ENCODE assay signal across 34 mouse cellular contexts in the genomic region with DNA sequence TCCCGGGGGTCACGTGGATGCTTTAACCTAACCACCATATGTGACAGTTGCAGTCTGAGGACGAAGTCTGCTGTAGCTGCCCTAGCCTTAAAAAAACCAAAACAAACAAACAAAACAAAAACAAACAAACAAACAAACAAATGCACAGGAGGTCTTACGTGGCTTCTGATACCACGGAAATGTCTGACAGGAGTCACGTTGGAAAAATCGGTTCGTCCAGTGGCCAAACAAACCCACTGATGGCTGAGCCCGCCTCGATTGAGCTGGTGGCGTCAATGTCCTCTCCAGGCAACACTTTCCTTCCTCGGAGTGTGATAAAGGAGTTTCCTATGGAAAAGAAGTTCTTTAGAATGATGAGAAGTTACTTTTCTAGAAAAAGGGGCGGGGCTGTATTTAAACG. TPM values are rescaled to one million over a fixed set of nuclear protein-coding genes. Genes with fewer than 3 reads are reported as not detected.
"Had no signal": no experiment of that assay in that cellular context is flagged by ENCODE, and none has a peak within 500 bp of the region (broad histone marks: within the 10 kb centered on the region; RNA-seq: fewer than 3 reads in every experiment).

No protein-coding gene starts in this region.

- H3K9me3 ChIP-seq: heart, embryonic 12.5 days; heart, embryonic 13.5 days; heart, embryonic 15.5 days; hindbrain, embryonic 10.5 days; hindbrain, embryonic 12.5 days; hindbrain, embryonic 13.5 days; hindbrain, embryonic 15.5 days; intestine, embryonic 15.5 days; kidney, embryonic 15.5 days had no signal

- H3K4me3 ChIP-seq: heart, embryonic 12.5 days; heart, embryonic 13.5 days; heart, embryonic 15.5 days; hindbrain, embryonic 10.5 days; hindbrain, embryonic 12.5 days; hindbrain, embryonic 13.5 days; hindbrain, embryonic 15.5 days; intestine, embryonic 15.5 days; kidney, embryonic 15.5 days; layer of hippocampus, adult 2 months; left cerebral cortex, adult 2 months had no signal

- H3K27me3 ChIP-seq: heart, embryonic 12.5 days; heart, embryonic 13.5 days; heart, embryonic 15.5 days; hindbrain, embryonic 12.5 days; hindbrain, embryonic 13.5 days; hindbrain, embryonic 15.5 days; intestine, embryonic 15.5 days; kidney, embryonic 15.5 days had no signal

- H3K4me2 ChIP-seq: heart, embryonic 11.5 days; heart, embryonic 12.5 days; heart, embryonic 13.5 days; heart, embryonic 15.5 days; hindbrain, embryonic 12.5 days; hindbrain, embryonic 13.5 days; hindbrain, embryonic 14.5 days; hindbrain, embryonic 15.5 days; intestine, embryonic 15.5 days; kidney, embryonic 15.5 days had no signal

- H3K36me3 ChIP-seq: heart, embryonic 12.5 days; heart, embryonic 13.5 days; heart, embryonic 15.5 days; hindbrain, embryonic 10.5 days; hindbrain, embryonic 12.5 days; hindbrain, embryonic 13.5 days; hindbrain, embryonic 15.5 days; intestine, embryonic 15.5 days; kidney, embryonic 15.5 days had no signal

- H3K9ac ChIP-seq: heart, embryonic 12.5 days; heart, embryonic 13.5 days; heart, embryonic 15.5 days; hindbrain, embryonic 12.5 days; hindbrain, embryonic 13.5 days; hindbrain, embryonic 14.5 days; hindbrain, embryonic 15.5 days; intestine, embryonic 15.5 days; kidney, embryonic 15.5 days had no signal

- H3K4me1 ChIP-seq: heart, embryonic 15.5 days; hindbrain, embryonic 10.5 days; hindbrain, embryonic 12.5 days; hindbrain, embryonic 13.5 days; hindbrain, embryonic 15.5 days; intestine, embryonic 15.5 days; kidney, embryonic 15.5 days had no signal

- H3K27ac ChIP-seq: heart, embryonic 13.5 days; heart, embryonic 15.5 days; hindbrain, embryonic 10.5 days; hindbrain, embryonic 12.5 days; hindbrain, embryonic 13.5 days; hindbrain, embryonic 14.5 days; hindbrain, embryonic 15.5 days; hindbrain, postnatal 0 days; intestine, embryonic 15.5 days; kidney, embryonic 15.5 days; kidney, postnatal 0 days; layer of hippocampus, adult 2 months; left cerebral cortex, adult 2 months had no signal

- DNase-seq: heart, postnatal 10 days; heart, postnatal 4 days; kidney, adult 11 months; kidney, adult 18-20 months; kidney, adult 2 months; kidney, adult 8-10 months; kidney, adult 9 months; kidney, postnatal 10 days; kidney, postnatal 14 days; kidney, postnatal 25 days; kidney, postnatal 36 days; kidney, postnatal 4 days; layer of hippocampus, adult 9-11 months; layer of hippocampus, postnatal 36 days had no signal

- ATAC-seq: hindbrain, embryonic 16.5 days; hindbrain, postnatal 0 days; inflammation-experienced regulatory T-cells, adult 6 months; intestine, embryonic 15.5 days; intestine, embryonic 16.5 days; intestine, postnatal 0 days had no signal

RNA-seq across cellular contexts. Expression of a gene that starts 27.1 kb away (rescaled TPM):
- total RNA-seq: hematopoietic stem cell, adult 5-6 weeks had no signal
